Mouse (Mus musculus) hindbrain, embryonic 13.5 days (tissue): ENCODE data around the gene Tsc2. TPM values are rescaled to one million over a fixed set of nuclear protein-coding genes. Genes with fewer than 3 reads are reported as not detected.

Source experiments
- ATAC-seq: fragments of 200-750 bp; cut with Nextera tagmentation; 2 replicates; pipeline ENCODE4 v1.8.0; 2017; ENCODE audit warnings: moderate TSS enrichment; ENCODE audit not compliant: low FRiP score
- H3K27ac ChIP-seq: fragments of 300-500 bp; sonication (generic); 2 replicates; pipeline ENCODE4 v1.5.1; 2015; ENCODE audit warnings: inconsistent platforms, mild to moderate bottlenecking, moderate library complexity
- H3K27me3 ChIP-seq: fragments of 300-500 bp; sonication (generic); 2 replicates; pipeline ENCODE4 v1.6.1; 2015; ENCODE audit warnings: mild to moderate bottlenecking, inconsistent platforms
- H3K36me3 ChIP-seq: fragments of 300-500 bp; sonication (generic); 2 replicates; pipeline ENCODE4 v1.6.1; 2015; ENCODE audit warnings: mild to moderate bottlenecking, inconsistent platforms
- H3K4me1 ChIP-seq: fragments of 300-500 bp; sonication (generic); replicated peaks from 2 replicates; pipeline ENCODE4 v1.6.1; 2015; ENCODE audit warnings: inconsistent platforms
- H3K4me2 ChIP-seq: fragments of 300-500 bp; sonication (generic); 2 replicates; pipeline ENCODE4 v1.6.1; 2015; ENCODE audit warnings: inconsistent platforms, mild to moderate bottlenecking, moderate library complexity
- H3K4me3 ChIP-seq: fragments of 300-500 bp; sonication (generic); 2 replicates; pipeline ENCODE4 v1.5.1; 2015; ENCODE audit warnings: mild to moderate bottlenecking, inconsistent platforms
- H3K9ac ChIP-seq: fragments of 300-500 bp; sonication (generic); 2 replicates; pipeline ENCODE4 v1.6.1; 2015; ENCODE audit warnings: mild to moderate bottlenecking, inconsistent platforms
- H3K9me3 ChIP-seq: fragments of 300-500 bp; sonication (generic); 2 replicates; pipeline ENCODE4 v1.6.1; 2016; ENCODE audit warnings: inconsistent platforms
- WGBS: fragments of 180-500 bp; shearing (Covaris S2); methylation state at CpG from one replicate; pipeline ENCODE4 v1.1.7; 2015; 5-methylcytosine and 5-hydroxymethylcytosine counted together
- polyA plus RNA-seq: library from polyadenylated mRNA; unstranded; fragments of >200 nt; fragmentation: Nextera tagmentation; extraction: Ambion mirVana; gene quantifications from 2 replicates; pipeline ENCODE4 v1.2.1, GENCODE M21; 2015

Tsc2 gene
- polyA plus RNA-seq, 1 experiment from 2014 or later, result 67.9 TPM

DNA sequence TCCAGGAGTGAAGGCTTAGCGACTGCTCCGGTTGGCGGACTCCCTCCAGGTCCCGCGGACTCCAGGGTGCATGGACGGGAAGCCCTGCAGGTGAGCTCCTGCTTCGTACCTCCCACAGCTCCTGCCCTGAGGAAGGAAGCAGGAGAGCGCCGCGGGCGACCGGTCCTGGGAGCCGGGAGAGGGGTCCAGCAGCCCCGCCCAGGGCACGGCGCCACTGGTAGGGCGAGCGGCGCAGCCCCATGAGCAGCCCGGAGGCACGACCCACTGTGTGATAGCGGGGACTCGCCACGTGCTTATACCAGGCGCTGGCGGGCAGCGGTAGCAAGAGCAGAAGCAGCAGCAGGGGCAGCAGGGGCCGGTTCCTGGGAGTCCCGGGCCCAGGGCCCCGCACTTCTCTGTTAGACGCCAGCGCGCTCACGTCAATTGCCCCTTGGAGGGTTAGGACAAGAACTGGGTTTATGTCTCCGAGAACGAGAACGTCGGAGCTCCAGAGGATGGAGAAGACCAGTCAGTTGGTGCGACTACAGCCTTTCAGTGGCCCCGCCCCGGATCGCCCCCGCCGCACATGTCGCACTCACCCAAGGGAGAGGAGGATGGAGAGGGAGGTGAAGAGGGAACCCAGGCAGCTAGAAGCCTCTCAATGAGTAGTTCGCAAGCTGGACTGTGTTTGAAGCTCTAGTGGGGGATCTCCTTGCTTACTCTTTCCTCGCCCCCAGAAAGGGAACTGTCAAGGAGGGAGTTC, 25.8 kb upstream of the Tsc2 start, which contains the start of gene Npw:
Gene Npw, minus strand, starts transcription at position 441 of the 742 bp plus-strand sequence.
- Histone ChIP-seq H3K4me3 (peak within 1 kb of the TSS; percentile 35), H3K4me1 (peaks cover 16% of the 10 kb centered on the region), H3K27me3 (peaks cover 74% of the 10 kb centered on the region), H3K9ac (peak within 1 kb of the TSS; percentile 66), H3K4me2 (peak within 1 kb of the TSS; percentile 59), H3K9me3 (no peaks in the 10 kb centered on the region), H3K36me3 (no peaks in the 10 kb centered on the region), H3K27ac (no peak within 1 kb of the TSS)
- ATAC-seq, result peak; percentile 47; the same call in 1 of the 2 replicates
- 2% methylated on average over 47 of the region's 47 CpGs for WGBS

DNA sequence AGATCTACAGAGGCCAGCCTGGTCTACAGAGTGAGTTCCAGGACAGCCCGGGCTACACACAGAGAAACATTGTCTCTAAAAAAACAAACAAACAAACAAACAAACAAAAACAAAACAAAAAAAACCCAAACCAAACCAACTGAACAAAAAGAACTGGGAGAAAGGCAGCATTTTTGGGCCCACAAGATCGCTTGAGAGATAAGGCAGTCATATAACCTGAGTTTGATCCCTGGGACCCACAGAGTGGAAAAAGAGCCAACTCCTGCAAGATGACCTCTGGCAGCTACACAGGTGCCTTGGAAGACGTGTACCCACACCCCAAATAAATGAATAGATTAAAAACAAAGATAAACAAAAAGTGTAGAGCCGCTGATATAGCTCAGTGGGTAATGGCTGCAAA, 22.5 kb upstream of the Tsc2 start:
- H3K27me3 ChIP-seq, result peaks cover 83% of the 10 kb centered on the region
- no peak overlapping the region for H3K4me3 ChIP-seq
- no peak for ATAC-seq
- peaks cover 23% of the 10 kb centered on the region for H3K4me1 ChIP-seq
- whole genome bisulfite sequencing, result 81% methylated on average over 4 of the region's 4 CpGs
- no peak overlapping the region for H3K4me2 ChIP-seq
- no peaks in the 10 kb centered on the region for H3K36me3 ChIP-seq
- no peak overlapping the region for H3K9ac ChIP-seq
- no peaks in the 10 kb centered on the region for H3K9me3 ChIP-seq
- no peak overlapping the region for H3K27ac ChIP-seq

DNA sequence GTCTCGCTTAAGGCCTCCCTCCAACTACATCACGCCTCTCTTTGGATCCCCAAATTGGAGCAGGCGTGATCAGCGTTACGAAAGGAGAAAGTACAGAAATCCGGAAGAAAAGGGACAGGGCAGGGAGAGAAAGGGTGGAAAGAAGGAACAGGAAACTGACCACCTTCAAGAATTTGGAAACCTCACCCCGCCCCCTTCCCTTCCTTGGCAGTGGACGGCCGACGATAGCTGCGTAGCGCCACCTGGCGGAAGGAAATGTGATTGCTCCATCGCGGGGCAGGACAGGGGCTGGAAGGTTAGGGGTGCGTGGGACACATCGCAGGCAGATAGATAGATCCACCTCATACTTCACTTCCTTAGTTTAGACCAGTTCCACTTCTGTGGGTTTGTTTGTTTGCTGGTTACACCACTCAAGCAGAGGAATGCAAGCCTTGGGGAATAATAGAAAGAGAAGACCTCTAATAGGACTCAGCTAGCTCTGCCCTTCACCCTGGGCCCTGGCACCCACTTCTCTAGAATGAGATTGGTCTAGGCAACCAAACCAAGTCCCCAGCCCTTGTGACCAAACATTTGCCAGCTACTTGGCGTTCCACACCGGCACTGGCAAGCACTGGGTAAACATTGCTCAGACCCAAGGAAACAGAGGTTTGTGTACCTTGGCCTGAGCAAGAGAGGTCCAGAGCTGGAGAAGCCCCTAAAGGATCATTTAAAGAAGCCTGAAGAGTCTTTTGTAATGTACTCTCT, 21.7 kb upstream of the Tsc2 start:
- Histone ChIP-seq H3K36me3 (no peaks in the 10 kb centered on the region), H3K27ac (no peak overlapping the region), H3K27me3 (peaks cover 83% of the 10 kb centered on the region), H3K9ac (no peak overlapping the region), H3K4me3 (peak overlapping the region; percentile 18; the same call in 1 of the 2 replicates), H3K4me2 (peak overlapping the region; percentile 51), H3K9me3 (no peaks in the 10 kb centered on the region), H3K4me1 (peaks cover 31% of the 10 kb centered on the region)
- 7% methylated on average over 19 of the region's 19 CpGs for WGBS
- ATAC-seq, result no peak

DNA sequence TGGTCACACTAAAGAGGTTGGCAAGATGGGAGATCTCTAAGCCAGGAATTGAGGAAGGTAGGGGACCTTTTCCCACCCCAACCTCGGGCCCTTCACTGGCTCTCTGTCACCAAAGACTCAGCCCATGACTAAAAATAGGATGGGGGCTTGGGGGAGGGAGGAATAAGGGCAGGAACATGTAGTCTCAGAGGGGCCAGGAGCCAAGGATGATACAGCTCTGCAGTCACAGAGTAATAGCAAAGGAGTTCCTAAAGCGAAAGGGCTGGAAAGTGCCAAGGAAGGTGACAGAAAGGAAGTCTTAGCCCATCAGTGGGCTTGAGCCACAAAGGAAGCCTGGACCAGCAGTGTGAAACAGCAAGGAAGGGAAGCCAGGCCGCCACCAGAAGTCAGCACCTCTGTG, 19.4 kb upstream of the Tsc2 start:
- no peak overlapping the region for H3K27ac ChIP-seq
- WGBS, result 71% methylated on average over 3 of the region's 3 CpGs
- H3K36me3 ChIP-seq, result no peaks in the 10 kb centered on the region
- H3K27me3 ChIP-seq, result peaks cover 78% of the 10 kb centered on the region
- H3K9ac ChIP-seq, result no peak overlapping the region
- no peak for ATAC-seq
- peaks cover 28% of the 10 kb centered on the region for H3K4me1 ChIP-seq
- H3K4me3 ChIP-seq, result no peak overlapping the region
- H3K9me3 ChIP-seq, result no peaks in the 10 kb centered on the region
- H3K4me2 ChIP-seq, result no peak overlapping the region

DNA sequence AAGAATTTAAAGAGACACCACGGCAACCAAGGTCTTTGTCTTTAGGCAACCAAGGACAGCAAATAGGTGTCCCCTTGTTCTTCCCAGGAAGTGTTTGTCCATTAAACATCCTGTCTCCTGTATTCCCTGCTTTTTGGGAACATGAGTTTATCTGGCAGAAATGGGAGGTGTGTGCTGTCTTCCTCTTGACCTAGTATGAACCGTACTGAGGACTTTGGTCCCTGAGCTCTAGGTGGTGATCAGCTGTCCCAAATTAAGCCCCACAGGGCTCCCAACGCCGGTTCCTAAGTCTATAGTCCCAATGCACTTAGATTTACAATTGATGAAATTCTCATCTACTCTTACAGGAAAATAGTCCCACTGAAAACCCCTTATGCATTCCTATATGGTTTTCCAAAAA, 18.3 kb upstream of the Tsc2 start:
- Histone ChIP-seq H3K4me1 (peaks cover 28% of the 10 kb centered on the region), H3K4me3 (peak overlapping the region; percentile 72; the same call in 1 of the 2 replicates), H3K36me3 (no peaks in the 10 kb centered on the region), H3K9ac (peak overlapping the region; percentile 90; the same call in 1 of the 2 replicates), H3K9me3 (no peaks in the 10 kb centered on the region), H3K4me2 (peak overlapping the region; percentile 96), H3K27ac (no peak overlapping the region), H3K27me3 (peaks cover 67% of the 10 kb centered on the region)
- 84% methylated on average over 4 of the region's 4 CpGs for WGBS
- no peak for ATAC-seq

DNA sequence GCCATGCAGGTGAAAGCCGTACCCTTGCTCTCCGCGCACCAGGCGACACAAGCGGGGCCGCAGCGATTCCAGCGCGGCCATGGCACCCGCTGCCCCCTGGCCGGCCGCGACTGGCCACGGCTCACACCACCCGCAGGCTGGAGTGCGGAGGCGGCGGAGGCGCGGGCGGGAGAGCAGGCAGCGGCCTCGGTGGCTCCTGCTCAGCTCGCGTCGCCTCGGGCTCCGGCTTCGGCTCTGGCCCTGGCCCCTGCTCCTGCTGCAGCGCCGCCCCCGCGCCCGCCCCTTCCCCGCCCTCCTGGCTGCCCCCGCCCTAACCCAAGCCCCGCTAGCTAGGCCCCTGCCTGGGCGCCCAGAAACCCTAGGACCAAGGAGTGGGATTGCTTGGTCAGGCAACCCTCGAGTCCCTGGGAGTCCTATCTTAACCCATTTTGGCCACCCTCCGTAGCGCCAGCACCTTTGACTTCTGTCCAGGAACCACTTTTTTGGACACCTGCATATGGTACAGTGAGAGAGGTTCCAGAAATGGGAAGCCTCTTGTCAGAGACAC, 17.7 kb upstream of the Tsc2 start, which contains the start of gene Slc9a3r2:
Gene Slc9a3r2, minus strand, starts transcription at position 258 of the 547 bp plus-strand sequence.
- Histone ChIP-seq H3K36me3 (no peaks in the 10 kb centered on the region), H3K4me3 (peak within 1 kb of the TSS; percentile 72), H3K4me2 (peak within 1 kb of the TSS; percentile 96), H3K4me1 (peaks cover 28% of the 10 kb centered on the region), H3K9ac (peak within 1 kb of the TSS; percentile 90), H3K27me3 (peaks cover 65% of the 10 kb centered on the region), H3K27ac (peak within 1 kb of the TSS; percentile 60; the same call in 1 of the 2 replicates), H3K9me3 (no peaks in the 10 kb centered on the region)
- peak; percentile 64 for ATAC-seq
- 2% methylated on average over 40 of the region's 41 CpGs for WGBS

DNA sequence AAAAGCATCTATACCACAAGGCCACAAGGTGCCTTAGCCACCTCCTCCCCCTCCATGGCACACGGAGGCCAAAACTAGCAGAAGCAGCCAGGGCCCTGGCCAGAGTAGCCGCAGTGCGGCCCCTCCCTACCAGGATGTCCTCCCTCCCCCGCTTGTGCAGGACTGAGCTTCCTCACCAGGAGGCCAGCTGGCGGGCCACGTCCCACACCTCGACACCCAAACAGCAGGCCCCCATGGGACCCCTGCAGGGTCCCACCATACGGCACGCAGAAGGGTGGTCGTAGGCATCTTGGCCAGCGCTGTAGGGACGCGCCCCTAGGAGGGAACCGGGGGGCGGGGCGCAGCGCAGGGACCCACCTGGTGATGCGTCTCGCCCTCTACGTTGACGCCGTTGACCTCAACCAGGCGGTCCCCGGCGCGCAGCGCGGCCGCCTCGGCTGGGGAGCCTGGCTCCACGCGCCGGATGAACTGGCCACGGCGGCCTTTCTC, 17.2 kb upstream of the Tsc2 start:
- peak overlapping the region; percentile 96 for H3K4me2 ChIP-seq

DNA sequence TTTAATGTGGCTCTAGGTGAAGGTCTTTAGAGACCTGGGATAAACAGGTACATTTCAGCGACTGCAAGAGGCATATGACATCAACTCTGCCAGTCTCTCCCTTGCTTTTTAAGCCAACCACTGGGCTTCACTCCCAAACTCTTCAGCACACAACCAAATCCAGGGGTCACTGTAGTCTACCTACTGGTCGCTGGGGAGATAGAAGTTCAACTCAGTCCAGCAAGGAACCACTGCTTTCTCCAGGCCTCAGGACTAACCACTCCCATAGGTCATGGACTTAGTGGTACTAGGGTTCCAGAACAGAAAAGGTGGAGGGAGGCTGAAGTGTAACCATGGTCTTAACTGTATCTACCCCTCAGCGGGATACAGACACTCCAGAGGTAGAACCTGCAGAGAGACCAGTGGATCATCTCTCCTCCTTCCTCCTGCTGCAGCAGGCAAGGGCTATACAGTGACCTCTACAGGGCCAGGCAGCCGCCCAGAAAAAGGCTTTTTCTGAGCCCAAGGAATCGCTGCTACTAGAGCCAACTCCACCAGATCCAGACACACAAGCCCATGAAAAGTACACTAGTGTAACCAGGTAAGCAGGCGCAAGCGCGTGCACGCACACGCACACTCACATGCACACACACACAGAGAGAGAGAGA, 16.4 kb upstream of the Tsc2 start:
- H3K4me3 ChIP-seq, result peak overlapping the region; percentile 72
- 72% methylated on average over 10 of the region's 10 CpGs for WGBS
- H3K9ac ChIP-seq, result peak overlapping the region; percentile 90; the same call in 1 of the 2 replicates
- peaks cover 57% of the 10 kb centered on the region for H3K27me3 ChIP-seq
- H3K4me2 ChIP-seq, result peak overlapping the region; percentile 96
- H3K27ac ChIP-seq, result peak overlapping the region; percentile 15; the same call in 1 of the 2 replicates
- no peak for ATAC-seq
- H3K36me3 ChIP-seq, result no peaks in the 10 kb centered on the region
- H3K9me3 ChIP-seq, result no peaks in the 10 kb centered on the region
- H3K4me1 ChIP-seq, result peaks cover 37% of the 10 kb centered on the region

More for the DNA sequence above, 17.2 kb upstream of the Tsc2 start:
- Histone ChIP-seq H3K27me3 (peaks cover 60% of the 10 kb centered on the region), H3K4me3 (peak overlapping the region; percentile 72), H3K9ac (peak overlapping the region; percentile 90), H3K27ac (peak overlapping the region; percentile 60; the same call in 1 of the 2 replicates), H3K9me3 (no peaks in the 10 kb centered on the region), H3K36me3 (no peaks in the 10 kb centered on the region), H3K4me1 (peaks cover 30% of the 10 kb centered on the region)
- under 1% methylated on average over 35 of the region's 35 CpGs for WGBS
- peak; percentile 64 for ATAC-seq

DNA sequence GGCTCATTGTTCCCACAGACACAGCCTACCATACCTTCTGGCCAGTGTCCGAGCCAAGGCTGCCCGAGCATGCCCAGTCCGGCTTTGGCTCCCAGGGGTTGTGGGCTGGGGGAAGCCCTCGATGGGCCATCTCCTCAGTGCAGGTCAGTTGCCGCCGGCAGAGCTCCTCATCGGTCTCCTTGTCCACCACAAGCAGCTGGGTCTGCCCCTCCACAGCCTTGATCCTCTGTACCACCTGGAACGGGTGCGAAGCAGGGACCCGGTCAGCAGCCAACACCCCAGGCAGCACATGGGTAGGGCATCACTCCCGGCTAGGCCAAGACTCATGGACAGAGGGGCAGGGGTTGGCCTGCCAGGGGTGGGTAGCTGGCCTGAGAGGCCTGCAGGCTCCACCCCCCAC, 15.1 kb upstream of the Tsc2 start:
- Histone ChIP-seq H3K9ac (0 out of 2 replicates have a peak overlapping the region, but pooled peaks have one; percentile 0), H3K27me3 (peaks cover 49% of the 10 kb centered on the region), H3K4me1 (peaks cover 35% of the 10 kb centered on the region), H3K4me2 (no peak overlapping the region), H3K9me3 (no peaks in the 10 kb centered on the region), H3K36me3 (no peaks in the 10 kb centered on the region), H3K27ac (0 out of 2 replicates have a peak overlapping the region, but pooled peaks have one; percentile 14), H3K4me3 (no peak overlapping the region)
- no peak for ATAC-seq
- WGBS, result 80% methylated on average over 11 of the region's 11 CpGs

DNA sequence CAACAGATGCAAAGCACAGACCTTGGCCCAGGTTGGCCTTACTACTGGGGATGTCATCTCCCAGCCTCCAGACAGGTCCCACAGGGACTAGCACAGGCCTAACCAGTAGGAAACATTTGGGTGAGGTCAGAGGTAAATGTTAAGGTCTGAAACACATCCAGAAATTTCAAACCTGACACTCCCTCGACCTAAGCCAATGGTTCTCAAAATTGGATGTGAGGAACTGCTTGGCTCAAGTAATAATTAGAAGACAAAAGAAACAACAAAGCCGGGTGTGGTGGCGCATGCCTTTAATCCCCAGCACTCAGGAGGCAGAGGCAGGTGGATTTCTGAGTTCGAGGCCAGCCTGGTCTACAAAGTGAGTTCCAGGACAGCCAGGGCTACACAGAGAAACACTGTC, 14.0 kb upstream of the Tsc2 start:
- no peak for ATAC-seq
- Histone ChIP-seq H3K4me1 (peaks cover 35% of the 10 kb centered on the region), H3K4me2 (no peak overlapping the region), H3K27ac (no peak overlapping the region), H3K9ac (no peak overlapping the region), H3K4me3 (no peak overlapping the region), H3K9me3 (no peaks in the 10 kb centered on the region), H3K36me3 (no peaks in the 10 kb centered on the region), H3K27me3 (peaks cover 38% of the 10 kb centered on the region)
- 87% methylated on average over 4 of the region's 4 CpGs for WGBS

DNA sequence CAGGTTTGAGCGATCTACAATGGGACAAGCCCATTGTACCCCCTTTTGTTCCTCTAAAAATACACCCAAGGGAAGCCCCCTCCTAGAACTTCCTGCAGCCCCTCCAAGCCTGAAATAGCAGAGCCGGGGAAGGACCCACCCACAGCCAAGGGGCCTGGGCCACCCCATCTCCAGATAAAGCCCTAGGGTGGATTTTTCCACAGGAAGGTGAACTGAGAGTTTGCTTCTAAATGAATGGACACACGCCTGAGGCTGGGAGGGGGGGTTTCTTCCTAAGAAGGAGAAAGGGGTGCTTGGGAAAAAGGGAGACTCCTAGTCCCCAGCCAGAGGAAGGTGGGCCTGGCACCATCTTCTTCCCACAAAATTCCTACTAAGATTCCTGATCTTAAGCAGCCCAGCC, 13.5 kb upstream of the Tsc2 start:
- Histone ChIP-seq H3K9me3 (no peaks in the 10 kb centered on the region), H3K27me3 (peaks cover 34% of the 10 kb centered on the region), H3K4me3 (no peak overlapping the region), H3K4me2 (no peak overlapping the region), H3K36me3 (0 out of 2 replicates have a peak, but pooled peaks cover under 1% of the 10 kb centered on the region), H3K27ac (peak overlapping the region; percentile 71; the same call in 1 of the 2 replicates), H3K4me1 (peaks cover 35% of the 10 kb centered on the region), H3K9ac (no peak overlapping the region)
- ATAC-seq, result no peak
- WGBS, result 88% methylated on average over 3 of the region's 3 CpGs
